Mouse (Mus musculus) left cerebral cortex, postnatal 36 days (tissue): ENCODE results near the gene Tmem189. TPM values are rescaled to one million over a fixed set of nuclear protein-coding genes. Genes with fewer than 3 reads are reported as not detected.
"Not testable (repeated sequence)": the region's sequence is repeated elsewhere in the genome, so short reads cannot be mapped to it uniquely, and the experiment has no call there.

Source experiments
- DNase-seq, 2 experiments: peaks; one replicate each; pipeline ENCODE4 v3.0.0; 2021 to 2022; ENCODE audit warnings: low spot score in 2 of 2, mixed read lengths in 1 of 2
- intact Hi-C: fragments of 180-260 bp; cut with DNase I; formaldehyde crosslinking; loops from one replicate; pipeline ENCODE4 v1.15.1; 2025
- total RNA-seq, 2 experiments: library from RNA; stranded (reverse); gene quantifications; 2 replicates each; pipeline ENCODE4 v1.2.3; 2021

Tmem189 gene
- total RNA-seq, 2 experiments from 2014 or later = 45.2 to 48.3 TPM

DNA sequence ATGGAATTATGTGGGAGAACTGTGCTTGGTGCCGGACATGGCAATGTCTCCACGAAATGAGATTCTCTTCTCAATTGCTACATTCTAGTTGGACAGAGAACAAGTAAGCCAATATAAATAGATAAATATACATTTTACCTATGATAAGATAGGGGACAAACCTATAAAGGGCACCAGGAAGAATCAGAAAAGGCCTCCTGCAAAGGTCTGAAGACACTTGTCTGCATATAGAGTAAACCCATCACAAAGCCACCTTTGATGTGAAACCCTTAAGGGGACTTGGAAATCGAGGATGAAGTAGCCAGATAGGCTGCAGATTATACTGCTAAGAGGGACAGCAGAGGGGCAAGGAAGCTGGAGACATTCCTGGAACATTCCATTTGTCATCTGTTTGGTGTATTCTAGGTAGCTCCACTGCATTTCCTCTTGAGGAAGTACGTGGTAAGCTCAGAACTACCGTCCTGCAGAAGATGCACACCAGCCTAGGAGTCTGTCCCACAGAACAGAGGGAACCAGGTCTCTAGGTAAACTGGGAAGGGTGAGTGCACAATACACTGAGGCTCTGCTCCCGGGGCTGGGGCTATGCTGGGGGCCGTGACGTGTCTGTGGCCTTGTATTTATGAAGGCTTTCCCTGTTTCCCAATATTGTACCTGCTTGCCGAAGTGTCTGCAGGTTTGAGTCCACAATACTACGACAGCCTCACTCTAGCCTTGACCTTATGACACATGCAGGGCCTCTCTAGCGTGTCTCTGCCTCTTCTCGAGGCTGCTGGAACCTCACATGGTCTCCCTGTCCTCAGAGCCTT lies 56.7 kb downstream of the Tmem189 start:
- intact Hi-C loops = no loop called here
- no peak for DNase-seq

DNA sequence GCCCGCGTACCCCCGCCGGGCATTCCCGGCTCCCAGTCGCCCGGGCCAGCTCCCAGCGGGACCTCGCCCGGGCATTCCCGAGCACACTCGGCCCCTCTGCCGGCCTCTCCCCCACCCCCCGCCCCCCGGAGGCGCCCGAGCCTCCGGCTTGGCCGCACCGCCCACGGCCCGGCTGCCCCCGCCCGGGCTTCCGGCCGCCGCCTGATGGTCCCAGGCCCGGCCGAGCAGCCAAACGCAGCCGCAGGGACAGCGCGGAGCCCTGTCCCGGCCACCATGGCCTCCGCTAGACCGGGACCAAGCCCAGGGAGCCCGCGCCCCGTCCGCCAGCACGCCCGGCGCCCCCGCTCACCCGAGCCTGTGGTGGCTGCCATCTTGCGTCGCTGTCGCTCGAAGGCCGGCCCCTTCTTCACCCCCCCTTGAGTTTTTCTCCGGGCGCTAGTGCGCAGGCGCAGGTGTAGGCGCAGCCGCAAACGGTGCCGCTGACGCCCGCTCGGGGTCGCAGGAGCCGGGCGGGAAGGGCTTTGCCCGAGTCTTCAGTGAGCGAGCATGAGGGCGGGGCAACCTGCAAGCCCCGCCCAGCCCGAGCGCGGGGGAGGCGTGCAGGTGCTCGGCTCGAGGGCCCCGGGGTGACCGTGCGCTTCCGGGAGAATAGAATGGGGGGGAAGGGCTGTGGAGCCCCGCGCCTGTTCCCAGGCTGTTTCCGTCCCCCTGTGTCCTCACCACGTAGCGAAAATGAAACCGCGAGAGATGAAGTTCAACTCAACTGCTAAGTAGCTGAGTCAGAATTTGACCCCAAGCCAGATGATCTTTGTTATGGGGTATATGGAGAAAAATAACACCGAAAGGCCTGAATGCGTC lies 57.8 kb downstream of the Tmem189 start, which contains the start of gene Ube2v1:
Gene Ube2v1, minus strand, starts transcription at position 505 of the 858 bp plus-strand sequence.
- intact Hi-C loops = no loop called here
- DNase-seq = peak; percentile 96 to 98

- intact Hi-C loops = no loop called here
- peak in 1 of 2 experiments; percentile 38 for DNase-seq
Observed at GRCm38 (mm10) chr2:167631181-167631590, 58.4 kb downstream of the Tmem189 start.

GRCm38 (mm10) chr2:167630421-167630820 lies 59.2 kb downstream of the Tmem189 start:
- no peak for DNase-seq
- intact Hi-C loops = no loop called here

- DNase-seq = no peak
- intact Hi-C loops = no loop called here
Observed at GRCm38 (mm10) chr2:167629665-167630209, 59.9 kb downstream of the Tmem189 start.

DNA sequence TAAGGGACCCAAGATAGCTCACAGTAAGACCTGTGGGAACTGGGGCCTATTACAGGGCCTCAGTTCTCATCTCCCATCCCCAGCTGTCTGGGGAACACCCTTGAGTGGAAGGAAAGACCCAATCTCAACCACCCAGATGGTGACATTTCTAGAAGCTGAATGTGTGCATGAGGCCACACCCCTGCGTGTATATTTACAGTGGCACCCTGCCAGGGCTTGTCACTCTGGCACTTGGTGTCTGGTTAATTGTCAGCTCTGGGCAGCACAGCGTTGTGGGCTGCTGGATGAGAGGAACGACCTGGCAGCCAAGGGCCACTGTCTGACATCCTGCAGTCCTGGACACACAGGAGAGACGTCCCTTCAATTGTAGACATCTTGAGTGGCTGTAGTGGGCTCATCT lies 60.8 kb downstream of the Tmem189 start:
- no peak for DNase-seq

GRCm38 (mm10) chr2:167627019-167627418 lies 62.6 kb downstream of the Tmem189 start:
- intact Hi-C loops = no loop called here

More for the DNA sequence above, 60.8 kb downstream of the Tmem189 start:
- intact Hi-C loops = no loop called here

GRCm38 (mm10) chr2:167625670-167626069 lies 64.0 kb downstream of the Tmem189 start:
- no peak for DNase-seq

More at GRCm38 (mm10) chr2:167627019-167627418, 62.6 kb downstream of the Tmem189 start:
- DNase-seq = no peak

GRCm38 (mm10) chr2:167624368-167625075 lies 65.1 kb downstream of the Tmem189 start:
- no peak for DNase-seq
- intact Hi-C loops = no loop called here

More at GRCm38 (mm10) chr2:167625670-167626069, 64.0 kb downstream of the Tmem189 start:
- intact Hi-C loops = no loop called here

GRCm38 (mm10) chr2:167622965-167623364 lies 66.7 kb downstream of the Tmem189 start:
- intact Hi-C loops = no loop called here
- DNase-seq = no peak

DNA sequence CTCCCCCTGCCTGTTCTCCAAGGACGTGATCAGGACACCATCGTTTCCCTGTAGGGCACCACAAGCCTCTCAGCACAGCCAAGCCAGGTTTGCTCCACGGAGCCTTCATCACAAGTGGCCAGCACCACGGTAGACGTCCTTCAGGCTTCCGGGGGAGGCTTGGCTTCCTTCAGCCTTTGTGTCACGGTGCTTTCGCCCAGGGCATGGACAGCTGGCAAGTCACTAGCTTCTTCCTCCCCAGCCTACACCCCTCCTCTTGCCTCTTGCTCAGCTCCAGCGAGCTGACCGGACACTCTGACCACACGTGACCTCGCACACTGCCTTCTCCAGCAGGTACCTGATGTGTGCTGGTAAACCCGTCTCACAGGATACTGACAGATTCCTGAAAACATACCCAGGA lies 67.3 kb downstream of the Tmem189 start:
- no peak for DNase-seq
- intact Hi-C loops = no loop called here

DNA sequence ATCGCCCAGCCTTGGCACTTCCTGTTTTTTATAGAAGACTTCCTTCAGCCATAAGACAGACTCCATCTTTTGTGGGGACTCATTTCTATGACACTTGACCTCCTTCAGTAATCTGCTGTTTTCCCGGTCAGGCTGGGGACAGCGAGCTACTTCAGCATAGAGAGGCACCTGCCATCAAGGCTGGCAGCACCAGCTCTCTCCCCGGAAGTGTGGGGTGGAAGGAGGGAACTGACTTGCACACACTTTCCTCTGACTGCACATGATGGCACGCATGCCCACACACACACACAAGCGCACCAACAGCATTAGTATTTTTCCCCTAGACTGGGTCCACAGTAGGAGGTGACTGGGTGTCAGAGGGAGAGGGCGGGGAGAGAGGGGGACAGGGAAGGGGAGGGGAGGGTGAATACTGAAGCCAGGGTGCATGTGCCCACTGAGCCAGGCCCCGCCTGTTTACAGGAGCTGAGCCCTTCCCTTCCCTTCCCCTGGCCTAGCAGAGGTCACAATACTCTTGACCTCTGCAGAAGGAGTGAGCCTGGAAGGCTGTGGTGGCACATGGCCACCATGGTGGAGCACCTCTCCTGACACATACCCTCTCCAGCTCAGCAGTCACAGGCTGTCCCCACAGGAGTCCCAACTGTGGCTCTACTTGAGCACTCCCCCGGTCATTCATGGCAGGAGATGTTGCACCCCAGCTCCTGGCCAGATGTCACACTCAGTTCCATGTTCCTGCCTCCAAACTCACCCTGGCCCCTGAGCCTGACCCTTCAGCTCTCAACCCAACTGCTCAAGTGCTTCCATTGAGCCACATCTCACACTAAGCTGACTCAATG lies 68.2 kb downstream of the Tmem189 start:
- intact Hi-C loops = no loop called here
- no peak for DNase-seq

DNA sequence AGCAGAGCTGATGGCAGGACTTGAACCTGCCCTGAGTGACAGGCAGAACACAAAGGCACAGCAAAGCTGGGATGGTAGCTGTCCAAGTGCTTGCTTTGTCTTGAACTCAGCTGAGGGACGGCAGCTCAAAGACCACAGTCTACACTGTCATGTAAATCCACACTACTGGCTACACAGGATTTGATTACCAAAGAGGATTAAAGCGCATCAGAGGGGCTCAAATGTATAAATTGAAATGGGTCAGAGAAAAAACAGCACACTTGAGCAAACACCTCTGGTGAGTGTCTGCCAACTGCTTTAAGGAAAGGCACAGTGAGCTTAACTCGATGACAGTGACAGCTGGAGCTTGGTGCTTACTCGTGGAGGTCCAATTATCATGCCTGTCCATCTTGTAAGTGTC lies 72.2 kb downstream of the Tmem189 start:
- no peak for DNase-seq
- intact Hi-C loops = no loop called here

- DNase-seq = no peak
- intact Hi-C loops = no loop called here
Observed at GRCm38 (mm10) chr2:167617034-167617433, 72.6 kb downstream of the Tmem189 start.

GRCm38 (mm10) chr2:167613335-167613734 lies 76.3 kb downstream of the Tmem189 start:
- DNase-seq, intact Hi-C loops: not testable (repeated sequence)

GRCm38 (mm10) chr2:167612122-167612521 lies 77.5 kb downstream of the Tmem189 start:
- intact Hi-C loops = no loop called here

DNA sequence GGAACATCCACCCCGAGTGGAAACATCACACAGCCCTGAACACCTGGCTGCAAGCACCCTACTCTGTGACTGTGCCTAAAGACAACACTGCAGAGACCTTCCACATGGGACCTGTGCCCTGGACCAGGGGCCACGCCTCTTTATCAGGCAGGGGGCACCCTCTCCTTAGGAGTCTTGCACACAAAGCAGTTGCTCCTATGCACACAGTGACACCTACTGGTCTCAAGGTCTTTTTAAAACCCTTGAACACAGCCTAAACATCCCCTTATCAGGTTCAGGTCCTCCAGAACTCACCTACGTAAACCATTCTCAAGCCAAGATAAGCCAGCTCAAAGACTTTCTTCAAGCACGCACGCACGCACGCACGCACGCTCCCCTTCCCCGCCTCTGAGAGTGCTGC lies 78.3 kb downstream of the Tmem189 start:
- DNase-seq = no peak

More at GRCm38 (mm10) chr2:167612122-167612521, 77.5 kb downstream of the Tmem189 start:
- DNase-seq = no peak

GRCm38 (mm10) chr2:167606745-167607123 lies 82.9 kb downstream of the Tmem189 start:
- intact Hi-C loops = no loop called here
- DNase-seq = no peak

More for the DNA sequence above, 78.3 kb downstream of the Tmem189 start:
- intact Hi-C loops = no loop called here
